Mouse (Mus musculus) brain, embryonic 18.5 days (tissue): ENCODE results near the gene Unk.

ENCODE experiments used
- DNase-seq: peaks from one replicate; pipeline ENCODE4 v3.0.0-alpha.2; 2012; ENCODE audit warnings: low read depth, low spot score

Unk gene

GRCm38 (mm10) chr11:116029086-116029865 lies 846 bp upstream of the Unk start:
- no peak for DNase-seq

- no peak for DNase-seq
These were observed 1.1 kb downstream of the Unk start for GRCm38 (mm10) chr11:116030898-116031845.

- no peak for DNase-seq
These were observed 4.5 kb downstream of the Unk start for GRCm38 (mm10) chr11:116034584-116034983.

- no peak for DNase-seq
These were observed 6.5 kb downstream of the Unk start for GRCm38 (mm10) chr11:116036671-116037070.

DNA sequence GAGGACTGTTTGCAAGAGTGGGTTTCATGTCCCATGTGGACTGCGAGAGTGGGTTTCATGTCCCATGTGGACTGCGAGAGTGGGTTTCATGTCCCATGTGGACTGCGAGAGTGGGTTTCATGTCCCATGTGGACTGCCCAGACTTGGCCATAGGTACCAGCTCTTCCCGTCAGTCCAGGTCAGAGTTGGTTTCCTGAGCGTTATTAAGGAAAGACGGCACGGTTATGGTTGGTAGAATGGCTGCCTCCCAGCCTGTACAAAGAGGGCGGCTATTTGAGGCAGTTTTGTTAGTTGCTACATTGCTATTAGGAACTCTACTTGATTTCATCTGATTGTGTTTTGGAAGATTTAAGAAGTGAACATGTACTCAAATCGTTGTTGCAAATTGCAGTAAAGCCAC lies 7.7 kb downstream of the Unk start:
- DNase-seq, result no peak

- DNase-seq, result no peak
These were observed 10.5 kb downstream of the Unk start for GRCm38 (mm10) chr11:116040593-116040992.

- DNase-seq, result no peak
These were observed 11.7 kb downstream of the Unk start for GRCm38 (mm10) chr11:116041833-116042232.

DNA sequence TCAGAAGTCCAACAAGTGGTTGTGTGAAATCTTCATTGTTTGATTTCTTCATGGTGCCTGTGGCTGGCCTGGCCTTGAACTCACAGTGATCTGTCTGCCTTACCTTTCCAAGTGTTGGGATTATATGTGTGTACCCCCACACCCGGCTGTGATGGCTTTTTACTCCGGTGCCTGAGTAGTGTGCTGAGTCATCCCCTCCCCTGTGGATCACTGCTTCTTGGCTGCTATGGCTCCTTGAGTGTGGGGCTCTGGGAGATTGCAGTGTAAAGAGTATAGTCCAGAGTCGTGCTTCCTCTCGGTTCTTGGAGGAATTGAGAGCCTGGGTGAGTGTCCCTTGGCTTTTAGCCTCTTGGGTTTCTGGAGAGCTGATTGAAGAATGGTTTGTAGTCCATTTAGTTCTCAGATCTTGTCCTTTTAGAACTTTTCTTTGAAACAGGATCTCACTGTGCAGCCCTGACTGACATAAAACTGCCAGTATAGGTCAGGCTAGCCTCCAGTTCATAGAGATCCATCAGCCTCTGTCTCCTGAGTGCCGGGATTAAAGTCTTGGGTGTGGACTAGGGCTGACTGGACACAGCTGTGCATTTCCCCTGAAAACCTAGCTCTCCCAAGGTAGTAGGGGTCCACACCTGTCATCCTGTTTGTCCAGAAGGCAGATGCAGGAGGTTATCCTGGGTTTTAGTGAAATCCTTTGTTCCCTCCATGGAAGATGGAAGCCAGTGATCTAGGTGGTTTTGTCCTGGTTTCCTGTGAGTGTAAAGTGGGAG lies 12.4 kb downstream of the Unk start:
- no peak for DNase-seq

- DNase-seq, result no peak
These were observed 13.2 kb downstream of the Unk start for GRCm38 (mm10) chr11:116043286-116043685.

DNA sequence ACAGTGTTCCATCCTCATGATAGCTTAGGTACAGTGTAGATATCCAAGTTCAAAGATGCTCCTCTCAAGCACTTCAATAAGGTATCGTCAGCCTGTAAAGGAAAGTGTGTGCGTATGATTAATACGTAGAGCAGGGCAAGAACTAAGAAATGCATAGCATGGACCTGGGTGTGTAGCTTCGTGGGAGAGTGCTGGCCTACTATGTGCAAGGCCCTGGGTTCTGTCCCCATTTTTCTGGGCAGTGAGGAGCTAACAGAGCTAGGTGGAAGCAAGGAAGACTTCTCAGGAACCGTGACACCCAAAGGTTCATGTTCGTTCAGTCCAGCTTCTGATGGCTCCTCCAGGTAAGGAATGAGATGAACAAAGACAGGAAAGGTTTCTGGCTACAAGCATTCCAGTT lies 15.1 kb downstream of the Unk start:
- DNase-seq, result no peak

GRCm38 (mm10) chr11:116049610-116050009 lies 19.5 kb downstream of the Unk start:
- DNase-seq, result no peak

DNA sequence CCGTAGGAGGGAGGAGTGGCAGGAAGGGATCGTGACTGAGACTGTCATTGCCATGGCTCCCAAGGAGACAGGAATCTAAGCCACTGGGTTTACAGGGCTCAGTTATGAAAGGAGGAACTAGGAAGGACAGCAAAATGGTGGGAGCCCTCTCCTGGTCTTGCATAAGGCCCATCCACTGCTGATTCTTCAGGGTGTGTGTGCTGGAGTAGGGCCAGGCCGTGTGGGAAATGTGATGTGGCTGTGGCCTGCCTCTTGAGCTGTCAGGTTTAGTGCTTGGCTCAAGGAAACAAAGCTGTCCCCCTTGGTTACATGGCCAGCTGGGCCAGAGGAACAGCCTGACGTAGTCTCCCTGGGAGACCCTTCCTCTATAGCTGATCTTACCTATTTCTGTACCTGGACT lies 20.1 kb downstream of the Unk start:
- no peak for DNase-seq

DNA sequence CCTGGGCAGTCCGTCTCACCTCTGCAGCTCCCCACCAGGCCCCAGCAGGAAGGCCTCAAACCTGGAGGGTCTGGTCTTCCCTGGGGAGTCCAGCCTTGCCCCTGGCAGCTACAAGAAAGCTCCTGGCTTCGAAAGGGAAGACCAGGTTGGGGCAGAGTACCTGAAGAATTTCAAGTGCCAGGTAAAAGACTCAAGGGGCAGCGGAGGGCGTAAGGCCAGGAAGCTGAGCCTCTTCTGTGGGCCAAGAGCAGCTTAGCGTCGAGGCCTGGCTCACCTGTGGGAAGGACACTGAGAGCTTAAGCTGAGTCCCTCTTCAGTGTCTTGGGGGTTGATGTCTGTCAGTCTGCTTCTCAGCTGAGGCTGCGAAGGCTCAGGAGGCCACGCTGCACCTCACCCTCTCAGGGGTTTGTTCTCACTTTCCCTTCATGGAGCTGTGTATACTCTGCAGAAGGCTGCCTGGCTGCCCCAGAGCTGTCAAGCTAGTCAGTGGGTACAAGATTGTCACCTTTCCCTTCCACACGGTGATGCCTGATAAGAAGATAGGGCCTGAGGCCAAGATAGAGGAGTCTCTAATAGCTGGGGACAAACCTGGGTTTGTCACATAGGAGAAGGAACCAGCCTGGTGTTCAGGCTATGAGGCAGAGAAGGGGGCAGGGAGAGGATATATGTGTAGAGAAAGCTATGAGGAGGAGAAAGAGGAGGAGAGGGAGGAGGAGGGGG lies 23.5 kb downstream of the Unk start:
- DNase-seq, result no peak

- DNase-seq, result no peak
These were observed 25.8 kb downstream of the Unk start for GRCm38 (mm10) chr11:116055873-116056272.

DNA sequence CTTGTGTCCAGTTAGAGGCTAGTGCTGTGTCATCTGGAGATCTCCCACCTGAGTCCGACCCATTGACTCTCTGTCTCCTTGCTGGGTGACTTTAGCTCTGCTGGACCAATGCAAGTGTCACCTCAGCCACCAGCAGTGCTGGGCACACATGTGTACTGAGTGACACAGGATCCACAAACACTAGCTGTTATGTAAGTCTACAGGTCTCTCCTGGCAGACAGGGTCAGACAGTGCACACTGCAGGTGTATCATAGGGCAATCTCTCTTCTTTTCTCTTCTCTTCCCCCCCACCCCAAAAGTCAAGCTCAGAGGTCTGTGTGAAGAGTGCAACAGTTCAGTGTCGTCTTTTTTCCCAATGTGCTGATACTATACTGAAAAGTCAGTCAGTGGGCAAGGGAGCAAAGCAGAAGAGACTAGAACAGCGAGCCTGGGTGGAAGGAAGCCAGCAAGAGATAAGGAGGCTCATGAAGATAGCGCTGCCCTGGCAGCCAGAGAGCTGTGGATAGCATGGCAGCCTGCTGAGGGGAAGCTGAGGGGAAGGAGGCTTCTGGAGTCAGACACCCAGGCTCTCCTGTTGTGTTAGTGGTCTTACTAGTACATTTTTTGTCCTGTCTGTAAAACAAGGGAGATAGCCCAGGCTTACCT lies 27.2 kb downstream of the Unk start:
- no peak for DNase-seq

GRCm38 (mm10) chr11:116058022-116058614 lies 28.0 kb downstream of the Unk start:
- no peak for DNase-seq

DNA sequence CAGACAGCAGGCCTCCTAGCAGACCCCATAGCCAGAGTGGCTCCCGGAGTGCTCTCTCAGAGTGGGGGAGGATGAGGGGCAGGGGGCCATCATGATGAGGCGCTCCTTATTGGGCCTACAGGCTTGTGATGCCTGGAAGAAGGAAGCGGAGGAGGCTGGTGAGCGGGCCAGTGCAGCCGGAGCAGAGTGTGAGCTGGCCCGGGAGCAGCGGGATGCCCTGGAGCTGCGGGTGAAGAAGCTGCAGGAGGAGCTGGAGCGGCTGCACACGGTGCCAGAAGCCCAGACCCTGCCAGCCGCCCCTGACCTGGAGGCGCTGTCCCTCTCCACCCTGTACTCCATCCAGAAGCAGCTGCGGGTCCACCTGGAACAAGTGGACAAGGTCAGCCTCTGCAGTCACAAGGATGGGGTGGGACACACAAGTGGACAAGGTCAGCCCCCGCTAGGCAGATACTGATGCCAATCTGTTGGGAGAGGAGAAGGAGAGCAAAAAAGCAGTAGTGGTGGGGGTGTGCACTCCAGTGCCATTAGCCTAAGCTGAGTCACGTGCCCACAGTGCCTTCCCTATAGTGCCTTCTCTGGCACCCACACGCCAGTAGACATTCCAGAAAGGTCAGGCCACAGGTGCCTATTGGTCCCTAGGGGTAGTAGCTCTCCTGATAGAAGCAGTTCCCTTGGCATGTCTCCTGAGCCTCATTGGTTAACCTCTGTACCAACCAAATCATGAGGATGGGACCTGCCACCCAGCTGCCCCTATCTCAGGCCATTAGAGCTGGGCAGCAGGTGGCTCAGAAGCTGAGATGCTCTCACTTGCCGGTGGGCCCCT lies 29.0 kb downstream of the Unk start:
- DNase-seq, result no peak

- no peak for DNase-seq
These were observed 29.5 kb downstream of the Unk start for GRCm38 (mm10) chr11:116059691-116060025.

DNA sequence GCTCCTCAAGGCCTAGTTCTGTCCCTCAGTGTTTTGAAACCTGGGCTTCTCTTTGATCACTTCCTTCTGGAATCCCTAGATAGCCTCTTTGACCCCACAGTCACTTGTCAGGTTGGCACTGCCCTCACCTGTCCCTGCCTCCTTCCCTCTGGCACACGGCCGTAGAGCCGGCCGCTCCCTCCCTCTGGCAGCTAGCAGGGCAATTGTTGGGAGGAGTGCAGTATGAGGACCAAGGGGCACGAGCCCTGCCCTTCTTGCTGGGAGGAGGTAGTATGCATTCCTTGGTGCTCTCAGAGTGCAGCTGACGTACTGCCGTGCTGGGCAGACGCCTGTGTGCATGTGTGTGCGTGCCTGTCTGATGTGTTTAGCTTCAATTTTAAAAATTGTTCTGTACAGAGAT lies 30.5 kb downstream of the Unk start:
- no peak for DNase-seq
